Mouse (Mus musculus): ENCODE data around the gene Smg6. TPM values are rescaled to one million over a fixed set of nuclear protein-coding genes. Genes with fewer than 3 reads are reported as not detected.

Smg6 gene
- total RNA-seq, 2 experiments from 2014 or later, result 30.3 to 31.4 TPM

- DNase-seq (ENCODE audit: low spot score in 2 of 2), result no peak
Observed at GRCm38 (mm10) chr11:75141913-75142312, 216.3 kb downstream of the Smg6 start.

- no peak for DNase-seq (ENCODE audit: low spot score in 2 of 2)
Observed at GRCm38 (mm10) chr11:75142749-75143148, 217.1 kb downstream of the Smg6 start.

GRCm38 (mm10) chr11:75145841-75146240 is 220.2 kb downstream of the Smg6 start:
- DNase-seq (ENCODE audit: low spot score in 2 of 2), result no peak

- no peak for DNase-seq (ENCODE audit: low spot score in 2 of 2)
Observed at GRCm38 (mm10) chr11:75147106-75147845, 221.7 kb downstream of the Smg6 start.

- DNase-seq (ENCODE audit: low spot score in 2 of 2), result no peak
Observed at GRCm38 (mm10) chr11:75147846-75148168, 222.2 kb downstream of the Smg6 start.

- no peak for DNase-seq (ENCODE audit: low spot score in 2 of 2)
Observed at GRCm38 (mm10) chr11:75148332-75149035, 222.9 kb downstream of the Smg6 start.

GRCm38 (mm10) chr11:75150346-75150745 is 224.7 kb downstream of the Smg6 start:
- DNase-seq (ENCODE audit: low spot score in 2 of 2), result no peak

GRCm38 (mm10) chr11:75152603-75153557 is 227.3 kb downstream of the Smg6 start:
- DNase-seq (ENCODE audit: low spot score in 2 of 2), result no peak

- no peak for DNase-seq (ENCODE audit: low spot score in 2 of 2)
Observed at GRCm38 (mm10) chr11:75154053-75154585, 228.5 kb downstream of the Smg6 start.

- DNase-seq (ENCODE audit: low spot score in 2 of 2), result no peak
Observed at GRCm38 (mm10) chr11:75155985-75156384, 230.4 kb downstream of the Smg6 start.

GRCm38 (mm10) chr11:75156416-75156815 is 230.8 kb downstream of the Smg6 start:
- no peak for DNase-seq (ENCODE audit: low spot score in 2 of 2)

GRCm38 (mm10) chr11:75157037-75157436 is 231.4 kb downstream of the Smg6 start:
- DNase-seq (ENCODE audit: low spot score in 2 of 2), result no peak

GRCm38 (mm10) chr11:75157901-75158300 is 232.3 kb downstream of the Smg6 start:
- no peak for DNase-seq (ENCODE audit: low spot score in 2 of 2)

GRCm38 (mm10) chr11:75158432-75158831 is 232.8 kb downstream of the Smg6 start:
- no peak for DNase-seq (ENCODE audit: low spot score in 2 of 2)

- no peak for DNase-seq (ENCODE audit: low spot score in 2 of 2)
Observed at GRCm38 (mm10) chr11:75159564-75159963, 233.9 kb downstream of the Smg6 start.

GRCm38 (mm10) chr11:75160954-75161353 is 235.3 kb downstream of the Smg6 start:
- no peak for DNase-seq (ENCODE audit: low spot score in 2 of 2)

- no peak for DNase-seq (ENCODE audit: low spot score in 2 of 2)
Observed at GRCm38 (mm10) chr11:75161417-75162008, 235.9 kb downstream of the Smg6 start.

- no peak for DNase-seq (ENCODE audit: low spot score in 2 of 2)
Observed at GRCm38 (mm10) chr11:75162591-75163080, 237.0 kb downstream of the Smg6 start.

- no peak for DNase-seq (ENCODE audit: low spot score in 2 of 2)
Observed at GRCm38 (mm10) chr11:75163379-75163778, 237.8 kb downstream of the Smg6 start.

- no peak for DNase-seq (ENCODE audit: low spot score in 2 of 2)
Observed at GRCm38 (mm10) chr11:75164051-75164450, 238.4 kb downstream of the Smg6 start.

GRCm38 (mm10) chr11:75164750-75165149 is 239.1 kb downstream of the Smg6 start:
- no peak for DNase-seq (ENCODE audit: low spot score in 2 of 2)
